Mouse (Mus musculus): ENCODE data around the gene Taz. TPM values are rescaled to one million over a fixed set of nuclear protein-coding genes. Genes with fewer than 3 reads are reported as not detected.

The Taz gene
- total RNA-seq, 1 experiment = 32.8 TPM

GRCm38 (mm10) chrX:74270902-74271551 lies 10.7 kb upstream of the Taz start:
- peak overlapping the region; percentile 98 for H3K9ac ChIP-seq (ENCODE audit: insufficient read depth, low read depth, low read length, poor library complexity, severe bottlenecking)
- no peaks in the 10 kb centered on the region for H3K9me3 ChIP-seq (ENCODE audit: control insufficient read depth, insufficient read depth, low read depth, low read length)
- H3K4me3 ChIP-seq (ENCODE audit: insufficient read depth in 1 of 2, low read depth in 1 of 2, low read length in 2 of 2, poor library complexity in 1 of 2, severe bottlenecking in 1 of 2) = peak overlapping the region; percentile 86 to 95
- peaks cover 18% of the 10 kb centered on the region for H3K36me3 ChIP-seq (ENCODE audit: control insufficient read depth, insufficient read depth, low read length, poor library complexity, severe bottlenecking)
- DNase-seq (ENCODE audit: low read depth, low spot score) = no peak
- TF ChIP-seq ZNF384 (IDR thresholded peaks at IDR 0.05; ENCODE audit: low read depth, low read length) (no peak), ZC3H11A (IDR thresholded peaks at IDR 0.05; ENCODE audit: borderline replicate concordance, low read depth, low read length) (no peak), MAFK (IDR thresholded peaks at IDR 0.05; ENCODE audit: insufficient read depth, low read depth, low read length) (no peak), CHD2 (IDR thresholded peaks at IDR 0.05; ENCODE audit: low read depth, low read length) (no peak), HCFC1 (IDR thresholded peaks at IDR 0.05; ENCODE audit: borderline replicate concordance, insufficient read depth, low read length) (no peak)
- in situ Hi-C loops (cut with MboI; ENCODE audit: low sequenced_read_pairs in 2 of 2, unreplicated experiment in 2 of 2) = no loop called here
- peaks cover 0 to 2% of the 10 kb centered on the region in 2 experiments; a peak in 1 of 4 replicates for H3K4me1 ChIP-seq (ENCODE audit: control insufficient read depth in 2 of 2, insufficient read depth in 2 of 2, low read length in 2 of 2, poor library complexity in 1 of 2)
- H3K27ac ChIP-seq (ENCODE audit: insufficient read depth, low read depth, low read length, poor library complexity, severe bottlenecking) = peak overlapping the region; percentile 93

- Histone ChIP-seq H3K4me1 (ENCODE audit: control insufficient read depth in 2 of 2, insufficient read depth in 2 of 2, low read length in 2 of 2, poor library complexity in 1 of 2) (peaks cover 0 to 2% of the 10 kb centered on the region in 2 experiments; a peak in 1 of 4 replicates), H3K9ac (ENCODE audit: insufficient read depth, low read depth, low read length, poor library complexity, severe bottlenecking) (no peak overlapping the region; the same call in 1 of the 2 replicates), H3K9me3 (ENCODE audit: control insufficient read depth, insufficient read depth, low read depth, low read length) (no peaks in the 10 kb centered on the region), H3K4me3 (ENCODE audit: insufficient read depth in 1 of 2, low read depth in 1 of 2, low read length in 2 of 2, poor library complexity in 1 of 2, severe bottlenecking in 1 of 2) (0 out of 4 replicates have a peak overlapping the region, but pooled peaks of 1 of the 2 experiments have one; percentile 17), H3K27ac (ENCODE audit: insufficient read depth, low read depth, low read length, poor library complexity, severe bottlenecking) (no peak overlapping the region), H3K36me3 (ENCODE audit: control insufficient read depth, insufficient read depth, low read length, poor library complexity, severe bottlenecking) (peaks cover 18% of the 10 kb centered on the region)
- in situ Hi-C loops (cut with MboI; ENCODE audit: low sequenced_read_pairs in 2 of 2, unreplicated experiment in 2 of 2) = no loop called here
- TF ChIP-seq ZC3H11A (IDR thresholded peaks at IDR 0.05; ENCODE audit: borderline replicate concordance, low read depth, low read length) = no peak
- TF ChIP-seq HCFC1 (IDR thresholded peaks at IDR 0.05; ENCODE audit: borderline replicate concordance, insufficient read depth, low read length) = no peak
- TF ChIP-seq ZNF384 (IDR thresholded peaks at IDR 0.05; ENCODE audit: low read depth, low read length) = no peak
- no peak for TF ChIP-seq MAFK (IDR thresholded peaks at IDR 0.05; ENCODE audit: insufficient read depth, low read depth, low read length)
- TF ChIP-seq CHD2 (IDR thresholded peaks at IDR 0.05; ENCODE audit: low read depth, low read length) = no peak
- no peak for DNase-seq (ENCODE audit: low read depth, low spot score)
Measured at GRCm38 (mm10) chrX:74273422-74274322, 8.0 kb upstream of the Taz start.

GRCm38 (mm10) chrX:74277916-74278315 lies 3.8 kb upstream of the Taz start:
- TF ChIP-seq CHD2 (IDR thresholded peaks at IDR 0.05; ENCODE audit: low read depth, low read length) (no peak), ZNF384 (IDR thresholded peaks at IDR 0.05; ENCODE audit: low read depth, low read length) (no peak), MAFK (IDR thresholded peaks at IDR 0.05; ENCODE audit: insufficient read depth, low read depth, low read length) (no peak), ZC3H11A (IDR thresholded peaks at IDR 0.05; ENCODE audit: borderline replicate concordance, low read depth, low read length) (no peak), HCFC1 (IDR thresholded peaks at IDR 0.05; ENCODE audit: borderline replicate concordance, insufficient read depth, low read length) (no peak)
- in situ Hi-C loops (cut with MboI; ENCODE audit: low sequenced_read_pairs in 2 of 2, unreplicated experiment in 2 of 2) = no loop called here

GRCm38 (mm10) chrX:74281041-74281731 lies 526 bp upstream of the Taz start:
- Histone ChIP-seq H3K4me3 (ENCODE audit: insufficient read depth in 1 of 2, low read depth in 1 of 2, low read length in 2 of 2, poor library complexity in 1 of 2, severe bottlenecking in 1 of 2) (peak overlapping the region; percentile 83 to 93), H3K9ac (ENCODE audit: insufficient read depth, low read depth, low read length, poor library complexity, severe bottlenecking) (peak overlapping the region; percentile 50; the same call in 1 of the 2 replicates), H3K27ac (ENCODE audit: insufficient read depth, low read depth, low read length, poor library complexity, severe bottlenecking) (no peak overlapping the region), H3K9me3 (ENCODE audit: control insufficient read depth, insufficient read depth, low read depth, low read length) (no peaks in the 10 kb centered on the region), H3K36me3 (ENCODE audit: control insufficient read depth, insufficient read depth, low read length, poor library complexity, severe bottlenecking) (no peaks in the 10 kb centered on the region), H3K4me1 (ENCODE audit: control insufficient read depth in 2 of 2, insufficient read depth in 2 of 2, low read length in 2 of 2, poor library complexity in 1 of 2) (no peaks in the 10 kb centered on the region)
- DNase-seq (ENCODE audit: low read depth, low spot score) = no peak
- TF ChIP-seq MAFK (IDR thresholded peaks at IDR 0.05; ENCODE audit: insufficient read depth, low read depth, low read length) (no peak), HCFC1 (IDR thresholded peaks at IDR 0.05; ENCODE audit: borderline replicate concordance, insufficient read depth, low read length) (no peak), ZNF384 (IDR thresholded peaks at IDR 0.05; ENCODE audit: low read depth, low read length) (no peak), CHD2 (IDR thresholded peaks at IDR 0.05; ENCODE audit: low read depth, low read length) (no peak)
- in situ Hi-C loops (cut with MboI; ENCODE audit: low sequenced_read_pairs in 2 of 2, unreplicated experiment in 2 of 2) = no loop called here

More at GRCm38 (mm10) chrX:74277916-74278315, 3.8 kb upstream of the Taz start:
- H3K27ac ChIP-seq (ENCODE audit: insufficient read depth, low read depth, low read length, poor library complexity, severe bottlenecking) = no peak overlapping the region
- no peak for DNase-seq (ENCODE audit: low read depth, low spot score)
- H3K4me3 ChIP-seq (ENCODE audit: insufficient read depth in 1 of 2, low read depth in 1 of 2, low read length in 2 of 2, poor library complexity in 1 of 2, severe bottlenecking in 1 of 2) = no peak overlapping the region
- no peak overlapping the region for H3K9ac ChIP-seq (ENCODE audit: insufficient read depth, low read depth, low read length, poor library complexity, severe bottlenecking)
- no peaks in the 10 kb centered on the region for H3K9me3 ChIP-seq (ENCODE audit: control insufficient read depth, insufficient read depth, low read depth, low read length)
- H3K36me3 ChIP-seq (ENCODE audit: control insufficient read depth, insufficient read depth, low read length, poor library complexity, severe bottlenecking) = peaks cover 3% of the 10 kb centered on the region
- H3K4me1 ChIP-seq (ENCODE audit: control insufficient read depth in 2 of 2, insufficient read depth in 2 of 2, low read length in 2 of 2, poor library complexity in 1 of 2) = no peaks in the 10 kb centered on the region

All from ES-E14 (cell line).